Mouse (Mus musculus) lung, postnatal 4 days (tissue): ENCODE measurements around the gene Gna11.

Source experiments
- DNase-seq, 2 experiments: peaks; one replicate each; pipeline ENCODE4 v3.0.0; 2021

The Gna11 gene

GRCm38 (mm10) chr10:81545161-81545747 lies at the start of gene Gna11:
Gene Gna11 (minus strand): TSS chr10:81545190.
- DNase-seq: peak; percentile 100

- peak in 1 of 2 experiments; percentile 18 for DNase-seq
Observed at GRCm38 (mm10) chr10:81593935-81594334, 48.9 kb upstream of the Gna11 start.

GRCm38 (mm10) chr10:81593223-81593622 lies 48.2 kb upstream of the Gna11 start:
- no peak for DNase-seq

GRCm38 (mm10) chr10:81592631-81593030 lies 47.6 kb upstream of the Gna11 start:
- no peak for DNase-seq

GRCm38 (mm10) chr10:81591846-81592245 lies 46.9 kb upstream of the Gna11 start:
- DNase-seq: no peak

- no peak for DNase-seq
Observed at GRCm38 (mm10) chr10:81588739-81589138, 43.7 kb upstream of the Gna11 start.

GRCm38 (mm10) chr10:81583347-81583746 lies 38.4 kb upstream of the Gna11 start:
- DNase-seq: no peak

- DNase-seq: peak; percentile 46 to 61
Observed at GRCm38 (mm10) chr10:81580441-81581070, 35.6 kb upstream of the Gna11 start.

GRCm38 (mm10) chr10:81579967-81580366 lies 35.0 kb upstream of the Gna11 start:
- DNase-seq: no peak

GRCm38 (mm10) chr10:81575695-81576094 lies 30.7 kb upstream of the Gna11 start:
- no peak for DNase-seq

GRCm38 (mm10) chr10:81575208-81575631 lies 30.2 kb upstream of the Gna11 start:
- peak; percentile 64 to 79 for DNase-seq

- DNase-seq: no peak
Observed at GRCm38 (mm10) chr10:81574081-81575056, 29.4 kb upstream of the Gna11 start, which contains the start of gene Tle2. Gene Tle2 (plus strand): TSS chr10:81574561.

- DNase-seq: peak; percentile 55 to 73
Observed at GRCm38 (mm10) chr10:81572975-81573374, 28.0 kb upstream of the Gna11 start.

- DNase-seq: no peak
Observed at GRCm38 (mm10) chr10:81572133-81572671, 27.2 kb upstream of the Gna11 start.

- peak; percentile 99 for DNase-seq
Observed at GRCm38 (mm10) chr10:81571501-81571876, 26.5 kb upstream of the Gna11 start.

GRCm38 (mm10) chr10:81570831-81571500 lies 26.0 kb upstream of the Gna11 start:
- DNase-seq: peak; percentile 94 to 97

GRCm38 (mm10) chr10:81570238-81570800 lies 25.3 kb upstream of the Gna11 start:
- DNase-seq: no peak

- DNase-seq: peak in 1 of 2 experiments; percentile 27
Observed at GRCm38 (mm10) chr10:81569507-81570237, 24.7 kb upstream of the Gna11 start.

GRCm38 (mm10) chr10:81568381-81569191 lies 23.6 kb upstream of the Gna11 start:
- peak; percentile 48 to 77 for DNase-seq
